Mouse (Mus musculus) c-Kit-positive CD71-positive TER-119-positive erythroid progenitor cells, embryonic 14.5 days (primary cell): Measurements from ENCODE around the gene Serpinb9b.
"Not testable (repeated sequence)": the region's sequence is repeated elsewhere in the genome, so short reads cannot be mapped to it uniquely, and the experiment has no call there.

ENCODE experiments used
- DNase-seq: peaks from one replicate; pipeline ENCODE4 v3.0.0-alpha.2; 2013; ENCODE audit warnings: low spot score

The Serpinb9b gene

DNA sequence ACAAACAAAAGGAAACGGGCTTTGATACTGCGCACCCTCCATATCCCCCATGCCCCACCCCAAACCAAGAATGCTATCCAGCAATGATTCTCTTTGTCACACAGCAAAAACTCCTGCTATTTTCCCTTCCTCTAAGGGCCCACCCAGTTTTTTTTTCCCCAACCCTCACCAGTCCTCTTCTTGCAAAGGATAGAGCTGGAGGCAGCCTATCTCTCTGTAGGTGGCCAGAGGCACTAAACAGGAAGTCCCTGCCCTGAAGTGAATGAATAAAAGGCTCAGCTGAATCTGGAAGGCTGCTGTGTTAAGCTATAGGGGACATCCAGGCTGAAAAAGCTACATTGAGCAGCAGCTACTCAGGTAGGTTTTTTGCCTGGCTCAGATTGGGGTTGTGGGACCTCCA is at the start of gene Serpinb9b:
Gene Serpinb9b, plus strand, starts transcription at position 173 of the 400 bp plus-strand sequence.
- DNase-seq: no peak

GRCm38 (mm10) chr13:32982556-32983042 is 44.6 kb upstream of the Serpinb9b start:
- no peak for DNase-seq

GRCm38 (mm10) chr13:32986256-32986655 is 41.0 kb upstream of the Serpinb9b start:
- DNase-seq: no peak

DNA sequence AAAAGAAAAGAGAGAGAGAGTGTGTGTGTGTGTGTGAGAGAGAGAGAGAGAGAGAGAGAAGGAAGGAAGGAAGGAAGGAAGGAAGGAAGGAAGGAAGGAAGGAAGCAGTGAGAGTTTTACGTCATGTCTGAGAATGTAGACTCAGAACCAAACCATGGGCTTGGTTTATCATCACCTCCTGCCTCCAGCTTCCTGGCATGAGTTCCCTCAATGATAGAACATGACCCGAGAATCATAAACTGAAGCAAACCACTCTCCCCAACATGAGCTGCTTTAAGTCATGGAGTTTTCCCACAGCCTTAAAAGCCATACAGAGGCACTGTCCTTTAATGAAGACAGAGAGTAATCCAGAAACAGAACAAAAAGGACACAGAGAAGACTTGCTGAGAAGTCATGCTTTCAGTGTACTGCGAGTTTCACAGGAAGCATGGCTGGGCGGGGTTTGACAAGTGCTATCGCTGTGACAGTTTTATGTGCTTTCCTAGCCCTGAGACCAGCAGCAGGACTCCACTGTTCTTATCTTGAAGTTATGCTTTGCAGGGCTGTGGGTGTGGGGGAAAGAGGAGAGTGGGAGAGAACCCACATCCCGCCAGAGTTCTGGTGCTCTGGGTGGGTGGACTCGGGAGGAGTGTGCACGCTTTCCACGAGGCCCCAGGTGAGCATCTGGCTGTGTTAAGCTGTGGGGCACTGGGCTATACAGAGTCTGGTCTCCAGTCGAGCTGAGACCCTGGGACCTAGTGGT is 33.9 kb upstream of the Serpinb9b start:
- peak; percentile 87 for DNase-seq

- no peak for DNase-seq
Measured at GRCm38 (mm10) chr13:32993894-32994242, 33.3 kb upstream of the Serpinb9b start.

DNA sequence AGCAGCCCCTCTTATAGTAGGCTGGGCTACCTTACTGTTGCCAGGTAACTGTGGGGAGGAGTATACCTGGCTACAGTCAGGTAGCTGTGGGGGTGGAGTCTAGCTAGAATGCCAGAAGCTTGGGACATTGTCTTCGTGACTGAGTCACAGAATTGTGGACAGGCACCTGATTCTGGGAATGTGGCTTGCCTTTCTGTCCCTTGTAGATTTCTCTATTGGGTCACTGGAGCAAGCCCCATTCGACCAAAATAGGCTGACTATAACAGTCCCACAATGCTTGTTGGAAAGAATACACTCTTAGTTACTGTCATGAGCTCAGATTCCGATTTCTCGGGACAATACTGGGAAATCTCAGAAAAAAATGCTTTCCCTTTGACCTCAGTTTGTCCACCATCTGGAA is 32.2 kb upstream of the Serpinb9b start:
- no peak for DNase-seq

DNA sequence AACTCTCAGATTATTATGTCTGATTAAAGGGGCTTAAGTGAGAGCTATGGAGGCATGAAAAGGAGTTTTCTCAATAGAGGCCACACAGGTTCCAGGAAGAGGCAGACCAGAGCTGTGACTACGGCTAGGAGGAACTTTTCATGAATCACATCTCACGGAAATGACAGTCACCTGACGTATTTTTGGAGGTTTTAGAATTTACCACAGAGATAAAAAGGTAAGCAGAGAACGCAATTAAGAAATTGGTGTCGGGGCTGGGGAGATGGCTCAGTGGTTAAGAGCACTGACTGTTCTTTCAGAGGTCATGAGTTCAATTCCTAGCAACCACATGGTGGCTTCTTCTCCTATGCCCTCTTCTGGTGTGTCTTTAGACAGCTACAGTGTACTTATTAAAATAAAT is 25.9 kb upstream of the Serpinb9b start:
- DNase-seq: no peak

DNA sequence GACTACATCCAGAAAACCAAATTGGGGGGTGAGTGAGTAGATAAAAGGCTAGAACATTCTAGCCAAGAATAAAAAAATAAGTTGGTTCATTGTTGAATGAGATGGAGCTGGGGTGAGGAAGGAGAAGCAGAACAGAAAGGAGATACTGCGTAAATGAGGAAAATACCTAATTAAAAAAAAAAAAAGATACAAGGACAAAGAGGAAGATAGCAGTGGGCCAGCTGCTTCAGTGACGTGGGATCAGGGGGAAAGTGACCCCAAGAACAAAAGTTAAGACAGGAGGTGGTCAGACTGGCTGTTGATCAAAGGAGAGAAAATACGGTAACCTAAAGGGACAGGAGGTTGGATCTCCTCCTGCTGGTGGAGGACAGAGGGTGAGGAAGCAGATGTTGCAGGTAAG is 24.3 kb upstream of the Serpinb9b start, which contains the start of gene Serpinb9:
Gene Serpinb9, plus strand, starts transcription at position 301 of the 400 bp plus-strand sequence.
- no peak for DNase-seq

- DNase-seq: peak; percentile 57
Measured at GRCm38 (mm10) chr13:33003523-33004413, 23.4 kb upstream of the Serpinb9b start.

GRCm38 (mm10) chr13:33004414-33005105 is 22.7 kb upstream of the Serpinb9b start:
- peak; percentile 85 for DNase-seq

DNA sequence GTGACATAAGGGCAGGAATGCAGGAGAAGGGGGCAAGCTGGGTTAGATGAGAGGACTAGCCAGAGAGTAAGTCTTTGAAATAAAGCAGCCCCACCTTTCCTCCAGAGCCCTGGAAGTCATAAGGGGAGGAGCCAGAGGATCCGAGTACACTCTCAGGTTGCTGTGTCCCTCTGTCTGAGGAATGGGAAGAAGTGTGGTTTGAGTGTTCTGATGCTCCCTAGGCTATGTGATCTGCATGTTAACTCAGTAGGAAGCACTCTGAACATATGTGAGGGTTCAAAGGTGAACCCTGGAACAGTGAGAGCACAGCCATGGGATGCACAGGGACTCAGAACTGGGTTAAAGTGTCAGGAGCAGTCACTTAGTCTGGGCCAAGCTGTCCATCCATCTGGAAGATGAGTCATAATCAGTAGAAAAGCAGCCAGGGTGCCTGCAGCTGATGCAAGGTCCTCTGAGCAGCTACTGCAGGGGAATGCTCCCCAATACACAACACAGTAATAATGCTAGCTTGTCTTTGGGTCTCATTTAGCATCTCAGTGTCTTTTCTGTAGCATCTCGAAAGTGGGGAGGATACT is 21.6 kb upstream of the Serpinb9b start:
- DNase-seq: no peak

- no peak for DNase-seq
Measured at GRCm38 (mm10) chr13:33006555-33006954, 20.7 kb upstream of the Serpinb9b start.

DNA sequence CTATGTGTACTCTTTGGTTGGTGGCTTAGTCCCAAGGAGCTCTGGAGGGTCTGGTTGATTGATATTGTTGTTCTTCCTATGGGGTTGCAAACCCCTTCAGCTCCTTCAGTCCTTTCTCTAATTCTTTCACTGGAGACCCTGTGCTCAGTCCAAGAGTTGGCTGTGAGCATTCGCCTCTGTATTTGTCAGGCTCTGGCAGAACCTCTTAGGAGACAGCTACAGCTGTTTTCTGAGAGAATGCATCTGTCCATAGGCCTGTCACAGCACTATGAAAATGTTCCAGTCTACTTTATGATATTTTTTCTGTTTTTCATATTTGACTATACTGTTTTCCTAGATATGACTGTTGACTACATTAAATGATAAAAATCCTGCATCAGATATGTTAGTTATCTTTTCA is 14.8 kb upstream of the Serpinb9b start:
- DNase-seq: no peak

DNA sequence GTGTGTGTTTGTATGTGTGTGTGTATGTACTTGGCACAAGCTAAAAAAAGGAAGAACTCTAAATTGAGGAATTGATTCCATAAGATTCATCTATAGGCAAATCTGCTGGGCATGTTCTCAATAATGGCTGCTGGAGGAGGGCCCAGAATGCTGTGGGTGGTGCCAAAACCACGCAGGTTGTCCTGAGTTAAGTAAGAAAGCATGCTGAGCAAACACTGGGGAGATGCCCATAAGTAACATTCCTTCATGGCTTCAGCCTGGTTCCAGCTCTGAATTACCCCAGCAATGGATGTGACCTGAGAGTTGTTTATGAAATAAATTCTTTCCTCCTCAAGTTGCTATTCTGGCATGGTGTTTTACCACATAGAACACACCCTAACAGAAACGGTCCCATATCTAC is 13.9 kb upstream of the Serpinb9b start:
- no peak for DNase-seq

DNA sequence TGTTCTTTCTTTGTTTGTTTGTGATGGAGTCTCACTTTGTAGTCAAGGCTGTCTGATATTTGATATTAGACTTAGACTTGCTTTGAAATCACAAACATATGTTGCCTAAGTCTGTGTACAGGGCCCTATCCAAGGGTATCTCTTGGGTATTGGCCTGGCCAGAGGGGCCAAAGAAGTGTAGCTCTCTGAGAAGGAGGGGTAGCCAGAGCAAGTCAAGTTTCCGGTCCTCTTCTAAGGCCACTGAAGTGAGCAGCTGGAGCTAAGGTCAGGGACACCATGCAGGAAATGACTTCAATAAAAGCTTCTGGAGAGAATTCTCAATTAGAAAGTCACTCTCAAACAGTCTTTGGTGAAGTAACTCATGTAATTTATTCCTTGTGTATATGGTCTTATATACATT is 4.8 kb upstream of the Serpinb9b start:
- no peak for DNase-seq

DNA sequence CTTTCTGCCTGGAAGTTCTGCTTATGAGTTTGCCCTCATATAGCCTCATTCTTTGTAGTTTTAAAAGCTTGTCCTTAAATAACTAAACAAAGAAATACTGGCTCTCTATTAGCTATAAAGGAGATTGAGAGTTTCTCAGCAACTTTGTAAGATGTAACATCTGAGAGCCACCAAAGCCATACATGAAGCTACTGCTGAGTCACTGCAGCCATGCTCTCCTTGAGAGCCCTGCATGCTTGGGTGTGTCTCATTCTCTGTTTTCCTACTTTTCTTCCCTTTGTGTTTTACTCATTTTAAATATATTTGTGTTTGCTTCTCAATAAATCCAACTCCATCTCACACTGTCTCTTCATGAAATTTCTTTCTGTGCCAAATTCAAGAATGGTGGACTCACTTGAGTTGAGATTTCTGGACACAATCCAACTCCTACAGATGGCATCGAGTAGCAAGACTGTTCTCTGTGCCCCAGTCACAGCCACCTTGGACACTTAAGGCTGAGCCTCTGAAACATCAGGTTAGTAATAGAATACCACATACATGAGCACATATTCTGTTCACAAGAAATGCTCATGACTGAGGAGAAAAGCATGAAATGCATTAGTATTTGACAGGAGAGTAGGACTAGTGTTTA is 674 bp upstream of the Serpinb9b start:
- DNase-seq: peak; percentile 15

GRCm38 (mm10) chr13:33028146-33028545 is 930 bp downstream of the Serpinb9b start:
- no peak for DNase-seq

- no peak for DNase-seq
Measured at GRCm38 (mm10) chr13:33028550-33028949, 1.3 kb downstream of the Serpinb9b start.

- not testable (repeated sequence) for DNase-seq
Measured at GRCm38 (mm10) chr13:33029478-33029877, 2.3 kb downstream of the Serpinb9b start.

DNA sequence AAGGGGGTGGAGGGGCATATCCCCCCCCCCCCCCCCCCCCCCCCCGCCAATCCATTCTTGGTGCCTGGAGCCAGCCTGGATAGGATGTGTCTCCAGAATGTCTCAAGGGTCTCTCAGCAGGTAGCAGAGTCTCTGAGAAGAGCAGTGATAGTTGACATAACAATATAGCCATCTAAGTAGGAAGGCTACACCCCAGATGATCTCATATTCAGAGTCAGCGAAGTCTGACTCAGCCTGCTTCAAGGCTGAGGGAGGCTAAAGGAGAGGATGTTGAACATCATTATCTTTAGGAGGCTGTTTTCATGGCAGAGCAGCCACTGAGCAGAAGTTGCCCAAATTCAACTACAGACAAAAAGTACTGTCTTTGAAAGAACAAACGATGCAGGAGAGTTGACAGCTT is 3.1 kb downstream of the Serpinb9b start:
- DNase-seq: no peak

- no peak for DNase-seq
Measured at GRCm38 (mm10) chr13:33035506-33035905, 8.3 kb downstream of the Serpinb9b start.

DNA sequence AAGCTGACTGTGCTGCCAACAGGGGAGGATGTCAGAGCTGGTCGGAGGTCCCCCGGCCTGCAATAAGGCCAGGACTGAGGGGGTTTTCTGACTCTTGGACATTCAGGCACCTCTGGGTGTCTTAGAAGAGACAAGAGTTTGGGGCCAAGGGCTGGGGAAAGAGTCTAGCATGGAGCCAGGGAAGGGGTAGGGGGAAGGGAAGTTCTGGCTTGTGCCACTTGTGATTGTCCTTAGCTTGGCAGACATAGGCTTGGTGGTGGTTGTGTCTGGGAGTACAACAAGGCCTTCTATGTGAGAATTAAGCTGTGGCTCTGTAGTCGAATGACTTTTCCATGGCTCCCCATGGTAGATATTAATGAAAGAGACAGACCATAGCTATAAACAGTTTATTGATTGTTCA is 16.3 kb downstream of the Serpinb9b start:
- DNase-seq: no peak
